Mouse (Mus musculus): ENCODE measurements around the gene Lbr.
A peak's percentile ranks its signal among the peaks of the same experiment; 100 is the strongest.
"Not testable (repeated sequence)": the region's sequence is repeated elsewhere in the genome, so short reads cannot be mapped to it uniquely, and the experiment has no call there.

Gene Lbr

DNA sequence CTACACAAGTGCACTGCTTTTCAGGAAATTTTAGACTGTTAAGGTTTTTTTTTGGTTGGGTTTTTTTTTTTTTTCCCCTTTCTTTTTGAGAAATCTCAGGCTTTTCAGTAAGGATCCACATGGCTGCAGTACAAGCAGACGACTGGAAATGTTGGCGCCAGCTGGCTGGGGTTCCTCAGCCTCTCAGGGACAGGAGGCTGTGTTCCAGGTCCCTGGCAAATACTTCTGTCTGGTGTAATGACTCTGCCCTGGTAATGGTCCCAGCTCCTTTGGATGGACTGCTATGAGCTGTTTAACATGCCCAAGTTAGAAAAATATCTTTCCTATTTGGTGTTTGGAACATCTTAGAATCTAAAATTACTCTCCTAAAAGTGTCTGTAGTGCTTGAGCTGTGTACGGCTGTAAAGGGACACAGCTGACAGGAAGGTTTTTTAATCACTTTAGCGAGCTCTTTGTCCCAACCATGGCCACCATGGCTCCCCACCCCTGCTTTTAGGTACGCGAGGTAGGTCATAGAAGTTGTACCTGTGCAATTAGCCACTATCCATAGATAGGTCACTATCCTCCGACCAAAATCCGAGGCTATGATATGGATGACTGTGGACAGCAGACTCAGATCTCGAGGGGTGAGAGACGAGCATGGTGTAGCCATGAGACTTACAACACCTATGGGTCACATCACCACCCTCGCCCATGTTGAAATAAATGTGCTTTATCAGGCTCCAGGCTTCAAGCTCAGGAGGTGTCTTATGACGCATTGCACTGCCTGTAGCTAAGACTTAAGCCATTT is 8.9 kb upstream of the Lbr start:
- DNase-seq, result peak; percentile 70

DNA sequence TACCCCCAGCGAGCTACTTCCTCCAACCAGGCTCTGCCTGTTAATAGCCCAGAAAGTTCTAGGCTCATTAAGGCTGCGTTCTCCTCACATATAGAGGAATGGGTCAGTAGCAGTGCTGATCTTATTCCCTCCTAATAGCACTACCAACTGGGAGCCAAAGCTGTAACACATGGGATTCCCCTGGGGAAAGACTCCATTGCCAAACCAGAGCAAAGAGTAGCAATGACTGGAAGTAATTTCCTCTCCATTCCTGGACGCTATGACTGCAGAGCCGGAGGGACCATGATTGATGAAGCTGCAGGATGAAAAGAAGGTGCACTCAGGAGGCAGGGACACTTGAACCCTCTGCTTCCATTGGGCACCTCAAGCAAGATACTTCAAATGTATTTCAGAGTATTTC is 7.6 kb upstream of the Lbr start:
- DNase-seq, result no peak

DNA sequence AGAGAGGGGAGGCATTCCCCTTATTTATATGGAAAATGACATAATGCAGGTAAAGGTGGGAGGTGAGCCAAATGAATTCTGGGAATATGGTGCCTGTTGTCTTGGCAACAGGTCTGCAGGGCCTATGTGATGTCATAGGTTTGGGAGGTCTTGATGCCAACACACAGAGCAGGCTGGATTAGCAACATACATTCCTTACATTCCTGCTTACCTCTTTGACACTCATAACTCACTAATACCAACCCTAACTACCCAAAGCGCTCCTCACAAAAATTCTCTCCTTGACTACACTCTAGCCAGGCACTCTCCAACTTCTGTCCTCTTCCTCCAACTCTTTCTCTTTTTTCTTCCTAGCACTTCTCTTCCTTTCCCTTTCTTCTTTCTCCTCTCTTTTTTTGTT is 5.4 kb upstream of the Lbr start:
- no peak for DNase-seq

DNA sequence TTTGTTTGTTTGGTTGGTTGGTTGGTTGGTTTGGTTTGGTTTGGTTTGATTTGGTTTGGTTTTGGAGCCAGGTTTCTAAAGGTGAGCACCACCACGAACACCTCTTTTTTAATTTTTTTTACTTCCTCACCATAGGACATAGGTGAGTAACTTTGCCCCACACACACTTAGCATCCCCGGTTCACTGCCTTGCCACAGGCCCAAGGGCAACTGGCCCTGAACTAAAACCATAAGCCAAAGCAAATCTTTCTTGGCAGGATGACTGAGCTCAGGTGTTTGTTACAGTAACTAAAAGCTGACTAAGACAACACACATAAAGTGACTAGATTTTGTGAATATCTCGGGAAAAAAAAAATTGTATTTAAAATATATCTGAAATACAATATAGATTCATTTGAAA is 4.5 kb upstream of the Lbr start:
- DNase-seq, result no peak

DNA sequence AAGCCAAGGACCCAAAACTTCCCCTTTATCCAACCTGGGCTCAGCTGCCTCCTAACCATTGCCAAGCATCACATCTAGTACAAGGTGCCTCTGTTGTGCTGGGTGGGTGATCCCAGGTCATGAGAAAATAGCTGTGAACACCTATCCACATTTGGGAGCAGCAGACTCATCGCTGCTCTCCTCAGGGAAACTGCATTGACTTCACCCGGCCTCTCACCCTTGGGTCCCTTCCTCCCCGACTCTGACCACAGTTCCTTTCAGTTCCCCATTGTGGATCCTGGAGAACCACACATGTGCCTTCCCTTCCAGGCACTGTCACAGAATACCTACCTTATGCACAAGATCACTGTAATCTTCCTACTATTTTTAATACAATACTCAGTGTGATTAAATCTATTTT is 2.9 kb upstream of the Lbr start:
- no peak for DNase-seq

DNA sequence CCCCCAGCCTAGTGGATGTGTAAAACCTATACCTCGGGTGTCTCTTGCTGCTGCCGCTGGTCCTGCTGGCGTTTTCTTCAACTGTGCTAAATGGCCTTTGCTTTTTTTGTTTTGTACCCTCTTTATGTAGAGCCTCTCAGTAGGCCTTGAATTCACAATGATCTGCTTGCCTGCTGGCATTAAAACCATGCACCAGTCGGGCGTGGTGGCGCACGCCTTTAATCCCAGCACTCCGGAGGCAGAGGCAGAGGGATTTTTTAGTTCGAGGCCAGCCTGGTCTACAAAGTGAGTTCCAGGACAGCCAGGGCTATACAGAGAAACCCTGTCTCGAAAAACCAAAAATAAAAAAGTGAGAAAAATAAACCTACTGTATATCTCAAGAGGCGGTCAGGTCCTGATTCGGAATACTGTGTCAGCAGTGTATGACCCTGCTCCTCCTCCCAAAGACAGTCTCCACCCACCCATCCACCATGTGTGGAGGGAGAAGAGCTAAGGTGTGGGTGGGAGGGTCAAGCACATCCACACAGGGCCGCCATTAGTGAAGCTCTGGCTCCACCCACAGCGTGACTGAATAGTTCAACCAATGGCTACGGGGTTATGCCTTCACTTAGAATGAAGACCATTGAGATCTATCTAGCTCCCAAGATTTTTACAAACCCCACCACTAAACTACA is 2.2 kb upstream of the Lbr start:
- no peak for DNase-seq

DNA sequence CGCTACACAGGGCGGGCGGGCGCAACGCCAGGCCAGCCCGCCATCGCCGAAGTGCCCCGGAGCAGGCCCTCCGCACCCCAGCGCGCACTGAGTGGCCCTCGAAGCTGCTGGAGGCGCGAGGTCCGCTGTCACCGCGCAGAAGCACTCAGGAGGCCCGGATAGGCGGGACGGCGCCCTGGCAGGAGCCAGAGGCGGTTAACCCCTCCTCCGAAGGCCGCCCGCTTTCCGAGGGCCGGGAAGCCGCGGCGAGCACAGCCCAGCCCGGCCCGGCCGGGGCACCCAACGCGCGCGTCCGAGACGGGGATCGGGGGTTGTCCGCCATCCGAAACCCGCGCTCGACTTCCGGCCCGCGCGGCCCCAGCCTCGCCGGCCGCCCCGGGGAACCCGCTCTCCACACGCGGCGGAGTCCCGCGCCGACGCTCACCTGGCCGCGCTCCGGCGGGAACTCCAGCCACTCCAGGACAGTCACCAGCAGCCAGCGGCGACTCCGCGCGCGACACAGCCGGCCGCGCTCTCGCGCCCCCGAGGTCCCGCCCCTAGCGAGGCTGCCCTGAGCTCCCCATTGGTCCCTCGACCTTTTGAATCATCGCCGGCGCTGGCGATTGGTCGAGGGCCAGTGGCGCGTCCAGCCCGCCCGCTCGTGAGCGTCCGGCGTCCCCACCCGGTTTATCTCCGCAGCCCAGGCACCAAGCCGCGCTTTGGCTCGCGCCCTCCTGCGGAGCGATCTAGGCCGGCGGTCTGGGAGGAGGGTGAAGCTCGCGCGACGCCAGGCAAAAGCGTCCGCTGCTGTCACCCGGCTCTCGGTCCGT is 778 bp downstream of the Lbr start:
- peak; percentile 97 for DNase-seq

DNA sequence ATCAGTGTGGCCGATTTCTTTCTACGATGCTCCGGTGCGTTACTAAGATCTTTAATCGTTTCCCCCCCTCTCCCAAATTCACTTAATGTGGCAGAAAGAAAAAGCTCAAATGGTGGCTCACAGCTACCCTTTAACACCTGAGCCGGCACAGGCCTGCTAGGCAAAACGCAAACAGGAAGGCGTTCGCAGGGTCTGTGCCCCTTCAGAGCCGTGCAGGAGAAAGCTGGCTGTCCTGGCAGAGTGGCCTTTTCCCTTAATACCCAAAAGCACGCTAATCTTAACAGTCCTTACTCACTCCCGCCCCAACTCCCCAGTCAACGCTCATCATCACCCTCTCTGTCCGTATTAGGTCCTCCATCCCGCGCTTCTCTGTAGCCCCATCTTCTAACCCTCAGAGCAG is 1.4 kb downstream of the Lbr start:
- DNase-seq, result no peak

DNA sequence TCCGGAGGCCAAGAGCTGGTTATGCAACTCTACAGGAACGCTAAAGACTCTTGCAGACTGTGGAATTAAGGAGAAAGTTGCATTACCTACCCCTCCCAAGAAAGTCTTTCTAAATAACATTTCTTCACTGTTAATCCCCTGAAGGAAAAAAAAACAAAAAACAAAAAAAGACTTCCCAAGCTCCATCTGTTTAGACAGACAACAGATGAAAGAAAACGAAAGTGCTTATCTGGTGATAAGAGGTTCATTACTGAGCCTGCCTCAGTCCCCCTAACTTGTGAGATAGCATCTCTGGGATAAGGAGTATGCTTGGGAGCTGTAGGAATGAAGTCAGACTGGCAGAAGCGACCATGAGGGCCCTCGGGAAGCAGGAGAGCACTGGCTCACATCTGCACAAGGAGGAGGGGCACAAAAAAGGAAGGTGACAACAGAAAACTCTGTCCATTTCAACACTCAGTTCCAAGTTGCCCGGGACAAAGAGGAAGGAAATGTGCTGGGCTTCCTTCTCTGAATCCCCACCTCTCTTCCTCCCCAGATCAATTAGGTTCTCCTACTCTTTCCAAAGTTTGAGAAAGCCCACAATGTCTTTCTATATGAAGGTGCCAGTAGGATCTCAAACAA is 3.0 kb downstream of the Lbr start:
- no peak for DNase-seq

DNA sequence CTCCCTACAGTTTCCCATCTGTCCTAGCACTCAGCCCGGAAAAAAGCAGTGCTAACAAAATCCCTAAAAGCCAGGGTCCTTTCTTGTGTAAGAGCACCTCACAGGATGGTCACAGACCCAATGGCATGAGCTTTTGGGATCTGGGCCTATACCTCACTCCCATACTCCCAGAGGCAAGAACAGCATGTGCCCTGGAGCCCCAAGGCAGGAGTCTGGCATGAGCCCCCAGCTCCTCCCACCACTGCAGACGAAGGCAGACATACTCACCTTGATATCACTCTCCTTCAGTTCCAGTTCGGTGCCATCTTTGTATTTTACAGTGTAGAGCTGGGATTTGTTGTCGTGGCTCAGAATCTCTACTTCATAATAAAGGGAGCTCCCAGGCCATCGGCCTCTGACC is 4.7 kb downstream of the Lbr start:
- DNase-seq, result no peak

DNA sequence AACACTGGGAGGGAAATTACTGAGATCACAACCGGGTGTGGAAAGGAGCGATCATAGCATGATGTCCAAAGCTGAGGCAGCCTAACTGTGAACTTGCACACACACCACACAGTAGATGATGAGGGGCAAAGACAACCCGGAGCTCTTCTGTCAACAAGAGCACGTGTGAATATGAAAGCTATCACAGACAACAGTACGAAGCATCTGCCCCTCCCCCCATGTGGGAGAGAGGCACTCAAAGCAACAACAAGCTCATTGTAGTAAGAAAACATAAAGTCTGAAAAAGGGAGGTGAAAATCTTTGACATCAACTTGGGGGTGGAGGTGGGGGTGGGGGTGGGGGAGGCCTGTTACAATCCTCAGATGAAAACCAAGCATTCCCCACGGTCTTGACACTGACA is 9.7 kb downstream of the Lbr start:
- no peak for DNase-seq

DNA sequence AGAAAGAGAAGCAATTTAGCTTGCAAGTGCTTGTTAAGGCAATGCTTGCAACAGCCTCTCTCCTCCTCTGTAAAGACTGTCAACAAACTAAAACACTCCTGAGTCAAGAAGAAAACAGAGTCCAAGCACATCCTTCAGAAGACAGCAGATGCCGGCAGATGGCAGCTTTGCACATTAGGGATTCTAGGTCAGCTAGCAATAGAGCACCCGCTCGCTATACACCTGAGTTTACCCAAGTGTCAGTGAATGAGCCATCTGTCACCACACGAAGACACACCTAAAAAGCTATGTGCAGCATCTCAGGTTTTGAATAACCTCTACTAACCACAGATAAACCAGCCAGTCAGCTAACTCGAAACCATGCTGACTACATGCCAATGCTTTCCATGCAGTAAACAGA is 10.1 kb downstream of the Lbr start:
- DNase-seq, result no peak

DNA sequence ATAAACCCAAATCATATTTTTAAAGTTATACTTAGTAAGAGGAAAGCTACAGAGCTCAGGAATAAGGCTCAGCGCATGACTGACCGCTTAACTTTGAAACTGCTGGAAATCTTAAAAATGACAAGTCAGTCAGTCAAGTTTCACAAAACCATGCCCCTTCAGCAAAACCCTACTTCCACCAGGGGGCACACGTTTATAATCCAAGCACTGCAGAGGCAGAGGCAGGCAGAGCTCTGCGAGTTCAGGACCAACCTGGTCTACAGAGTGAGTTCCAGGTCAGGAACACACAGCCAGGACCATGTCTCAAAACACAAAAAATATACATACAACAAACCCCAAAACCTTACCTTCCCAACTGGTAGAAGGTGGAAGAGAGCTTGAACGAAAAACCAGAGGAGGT is 14.5 kb downstream of the Lbr start:
- peak; percentile 48 for DNase-seq

DNA sequence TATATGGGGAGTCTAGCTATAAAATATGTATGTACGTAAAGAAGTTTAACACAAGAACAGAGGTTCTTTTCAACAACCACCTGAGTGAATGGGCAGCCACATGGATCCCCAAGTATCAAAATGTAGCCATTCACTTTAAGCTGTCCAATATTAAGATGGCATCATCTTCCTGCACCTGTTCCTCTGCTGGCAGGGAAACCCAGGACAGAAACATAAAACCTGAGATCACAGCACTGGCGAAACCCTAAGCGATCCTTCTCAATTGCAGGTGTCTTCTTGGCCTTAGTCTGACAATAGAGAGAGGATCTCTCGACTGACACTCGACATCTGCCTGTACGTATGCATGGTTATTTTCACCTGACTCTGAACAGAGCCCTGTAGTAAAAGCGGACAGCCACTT is 16.1 kb downstream of the Lbr start:
- DNase-seq, result no peak

DNA sequence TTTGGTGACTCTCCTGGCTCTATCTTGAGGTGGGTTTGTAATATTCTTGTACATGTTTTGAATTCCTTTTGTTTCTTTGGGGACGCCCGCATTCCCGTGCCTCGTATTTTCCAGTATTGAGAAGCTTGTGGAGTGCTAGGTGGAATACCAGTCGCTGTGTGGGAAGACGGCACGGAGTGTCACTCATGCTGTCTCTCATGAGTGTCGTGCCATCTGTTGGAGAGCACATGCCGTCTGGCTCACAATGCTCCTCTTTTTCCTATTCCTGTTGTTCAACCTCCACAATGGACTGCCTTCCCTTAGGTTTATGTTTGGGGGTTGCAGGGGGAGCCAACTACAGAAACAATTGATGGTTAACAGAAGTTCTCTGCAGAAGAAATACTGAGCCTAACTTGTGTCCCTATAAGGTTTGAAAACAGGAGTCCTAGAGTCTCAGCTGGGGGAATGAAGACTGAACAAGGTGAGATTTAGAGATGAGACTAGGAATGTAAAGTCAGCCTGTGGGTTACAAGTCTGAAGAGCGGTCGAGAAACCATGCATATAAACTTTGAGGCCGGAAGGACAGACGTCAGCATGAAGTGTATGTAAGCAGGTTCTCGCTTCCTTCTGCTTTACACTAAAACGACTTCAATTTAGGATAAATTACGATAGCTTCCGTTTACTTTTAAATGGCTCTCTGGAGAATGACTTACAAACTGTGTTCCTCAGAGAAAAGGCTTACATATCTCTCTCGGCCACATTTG is 31.2 kb downstream of the Lbr start:
- DNase-seq, result no peak

DNA sequence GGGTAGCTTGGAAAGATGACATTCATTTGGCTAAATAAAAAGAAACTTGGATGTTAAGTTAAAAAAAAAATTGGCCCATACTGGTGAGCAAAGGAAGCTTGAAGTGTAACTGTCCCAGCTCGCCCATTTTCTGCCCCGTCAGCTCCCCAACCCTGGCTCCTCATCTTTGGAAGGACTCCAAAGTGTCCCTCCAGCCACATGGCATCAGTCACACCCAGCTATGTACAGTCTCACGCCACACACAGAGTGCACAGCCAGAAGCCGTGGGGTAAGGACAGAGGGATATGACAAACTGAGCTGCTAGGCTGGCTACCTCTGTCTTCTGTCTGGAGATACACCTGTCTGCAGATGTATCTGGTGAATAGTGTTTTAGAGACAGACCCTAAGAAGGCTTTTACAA is 42.2 kb downstream of the Lbr start:
- peak; percentile 43 for DNase-seq

DNA sequence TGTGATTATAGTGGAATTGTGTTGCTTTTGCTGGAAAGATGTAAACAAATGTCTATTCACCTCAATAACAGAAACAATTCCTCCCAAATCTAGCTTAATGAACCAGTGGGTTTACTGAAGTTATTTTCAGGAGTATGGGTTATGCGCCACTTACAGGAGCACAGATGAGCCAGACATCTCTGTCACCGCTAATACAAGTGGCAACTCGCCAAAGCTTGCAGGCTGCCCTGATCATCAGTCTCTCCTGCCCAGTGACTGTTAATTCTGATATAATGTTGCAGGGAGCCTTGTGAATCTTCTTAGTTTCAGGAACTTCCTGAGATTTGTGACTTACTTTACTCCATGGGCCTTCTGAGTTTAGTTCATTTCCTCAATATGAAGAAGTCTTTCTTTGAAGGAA is 42.9 kb downstream of the Lbr start:
- no peak for DNase-seq

DNA sequence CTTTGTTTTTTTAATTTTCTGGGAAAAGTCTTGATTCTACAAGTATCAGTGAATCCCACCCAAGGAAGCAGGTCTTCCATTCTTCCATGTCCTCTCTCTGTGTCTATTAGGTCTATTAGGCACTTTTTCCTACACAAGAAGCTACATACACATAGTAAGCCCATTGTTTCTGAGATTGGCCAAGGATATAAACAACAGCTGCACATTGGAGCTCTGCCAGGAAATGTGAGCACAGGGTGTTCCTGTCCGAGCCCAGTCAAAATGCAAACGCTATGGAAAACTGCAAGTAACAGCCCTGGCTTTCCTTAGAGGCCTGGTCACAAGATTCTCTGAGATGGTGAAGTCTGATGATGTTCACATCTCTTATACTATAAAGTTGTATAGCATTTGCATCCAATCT is 49.3 kb downstream of the Lbr start:
- DNase-seq, result peak; percentile 87

DNA sequence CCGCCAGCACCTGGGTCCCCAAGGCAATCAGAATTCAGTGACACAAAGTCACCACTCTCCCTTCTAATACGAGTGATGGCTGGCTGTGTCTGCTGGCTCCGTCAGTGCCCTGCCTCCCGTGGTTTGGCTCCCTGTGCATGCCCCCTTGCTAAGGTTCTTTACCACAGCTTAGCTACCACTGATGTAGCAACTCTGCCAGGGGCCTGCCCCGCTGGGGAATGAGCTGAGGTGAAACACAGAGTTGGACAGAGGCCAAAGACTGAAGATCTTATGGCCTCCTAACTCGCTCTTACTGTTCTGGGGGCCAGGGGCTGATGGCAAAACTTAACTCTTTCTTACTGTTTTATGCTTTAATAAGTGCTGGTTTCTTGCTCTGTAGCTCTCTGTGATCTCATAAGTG is 52.9 kb downstream of the Lbr start:
- no peak for DNase-seq

DNA sequence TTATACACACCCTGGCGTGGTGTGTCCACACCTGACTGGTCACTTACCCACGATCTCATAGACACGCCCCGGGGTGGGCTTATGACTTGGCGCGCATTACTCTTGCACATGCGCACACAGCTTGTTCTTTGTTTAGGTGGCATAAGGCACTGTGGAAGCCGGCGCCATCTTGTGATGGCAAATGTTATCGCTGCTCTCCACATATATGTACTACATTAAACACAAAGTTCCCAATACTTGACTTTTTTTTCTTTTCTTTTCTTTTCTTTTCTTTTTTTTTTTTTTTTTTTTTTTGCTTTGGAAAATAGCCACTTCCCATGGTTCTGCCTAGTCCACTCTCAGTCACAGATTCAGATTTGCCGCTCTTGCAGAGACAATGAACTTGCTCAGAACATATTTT is 60.2 kb downstream of the Lbr start:
- not testable (repeated sequence) for DNase-seq

DNA sequence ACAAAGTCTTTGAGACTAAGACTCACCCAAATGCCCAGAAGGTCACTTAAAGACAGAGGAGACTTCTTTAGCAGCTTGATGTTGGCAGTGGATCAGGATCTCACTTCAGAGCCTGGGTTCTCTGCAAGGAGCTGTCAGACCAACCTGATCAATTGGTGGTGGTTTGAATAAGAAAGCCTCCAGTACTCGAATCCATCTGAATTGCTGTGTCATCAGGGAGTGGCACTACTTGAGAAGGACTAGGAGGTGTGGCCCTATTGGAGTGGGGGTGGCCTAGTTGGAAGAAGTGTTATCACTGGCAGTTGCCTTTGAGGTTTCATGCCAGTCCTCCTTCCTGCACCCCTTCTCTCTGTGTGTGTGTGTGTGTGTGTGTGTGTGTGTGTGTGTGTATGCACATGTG is 66.3 kb downstream of the Lbr start:
- no peak for DNase-seq

DNA sequence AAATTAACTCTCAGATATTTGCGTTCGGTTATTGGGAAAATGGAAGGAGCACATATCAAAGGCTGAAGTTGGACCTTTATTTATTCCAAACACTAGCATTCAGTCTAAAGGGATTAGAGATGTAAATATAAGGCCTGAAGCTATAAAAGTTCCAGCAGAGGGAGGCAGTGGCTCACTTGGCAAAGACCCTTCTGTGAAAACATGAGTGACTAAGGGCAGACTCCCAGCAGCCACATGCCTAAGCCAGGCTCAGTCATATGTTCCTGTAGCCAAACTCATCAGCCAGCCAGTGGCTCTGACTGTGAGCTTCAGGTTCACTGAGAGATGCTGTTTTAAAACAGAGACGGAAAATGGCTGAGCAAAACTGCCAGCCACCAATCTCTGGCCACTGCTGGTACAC is 71.0 kb downstream of the Lbr start:
- no peak for DNase-seq

DNA sequence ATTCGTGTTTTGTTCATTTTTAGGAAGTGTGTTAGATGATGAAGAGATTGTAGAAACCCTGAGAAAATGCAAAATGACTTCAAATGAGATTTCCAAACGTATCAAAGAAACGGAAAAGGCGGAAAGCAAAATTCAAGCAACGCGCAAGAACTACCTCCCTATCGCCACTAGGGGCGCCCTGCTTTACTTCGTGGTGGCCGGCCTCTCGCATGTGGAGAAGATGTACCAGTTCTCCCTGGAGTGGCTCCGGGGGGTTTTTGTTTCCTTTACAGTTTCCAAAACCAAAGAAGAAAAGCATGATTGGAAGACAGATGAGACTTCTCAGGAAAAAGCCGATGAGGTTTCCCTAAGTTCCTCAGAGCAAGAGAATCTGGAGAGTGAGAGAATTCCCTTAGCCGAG is 73.5 kb downstream of the Lbr start:
- DNase-seq, result no peak

All from lung, postnatal 10 days (tissue).